Mouse (Mus musculus) stomach, embryonic 14.5 days (tissue): ENCODE measurements around the gene Slc45a3. TPM values are rescaled to one million over a fixed set of nuclear protein-coding genes. Genes with fewer than 3 reads are reported as not detected.

Experiments used
- ATAC-seq: fragments of 200-750 bp; cut with Nextera tagmentation; 2 replicates; pipeline ENCODE4 v1.8.0; 2017; ENCODE audit warnings: low read depth, moderate TSS enrichment; ENCODE audit not compliant: insufficient number of reproducible peaks, insufficient read depth, low FRiP score
- H3K27ac ChIP-seq: fragments of 300-500 bp; sonication (generic); 2 replicates; pipeline ENCODE4 v1.5.1; 2014; ENCODE audit warnings: mild to moderate bottlenecking, low read length, moderate library complexity, mixed read lengths
- H3K27me3 ChIP-seq: fragments of 300-500 bp; sonication (generic); 2 replicates; pipeline ENCODE4 v1.6.1; 2014; ENCODE audit warnings: low read length, control low read depth, mixed read lengths; ENCODE audit not compliant: control insufficient read depth, insufficient read depth
- H3K36me3 ChIP-seq: fragments of 300-500 bp; sonication (generic); 2 replicates; pipeline ENCODE4 v1.6.1; 2014; ENCODE audit warnings: mild to moderate bottlenecking, control low read depth, low read length, moderate library complexity, mixed read lengths; ENCODE audit not compliant: control insufficient read depth, insufficient read depth
- H3K4me1 ChIP-seq: fragments of 300-500 bp; sonication (generic); 2 replicates; pipeline ENCODE4 v1.6.1; 2014; ENCODE audit warnings: low read length, control low read depth, mixed read lengths; ENCODE audit not compliant: control insufficient read depth, insufficient read depth
- H3K4me2 ChIP-seq: fragments of 300-500 bp; sonication (generic); replicated peaks from 2 replicates; pipeline ENCODE4 v1.6.1; 2014; ENCODE audit warnings: low read depth, low read length, control low read depth
- H3K4me3 ChIP-seq: fragments of 300-500 bp; sonication (generic); 2 replicates; pipeline ENCODE4 v1.5.1; 2014; ENCODE audit warnings: low read depth, low read length, control low read depth
- H3K9ac ChIP-seq: fragments of 300-500 bp; sonication (generic); replicated peaks from 2 replicates; pipeline ENCODE4 v1.6.1; 2014; ENCODE audit warnings: low read depth, mild to moderate bottlenecking, control low read depth, low read length, moderate library complexity, mixed read lengths
- H3K9me3 ChIP-seq: fragments of 300-500 bp; sonication (generic); 2 replicates; pipeline ENCODE4 v1.6.1; 2016; ENCODE audit warnings: low read depth, low read length, control low read depth; ENCODE audit not compliant: control insufficient read depth
- WGBS: fragments of 180-500 bp; shearing (Covaris S2); extraction: QIAGEN DNeasy Blood & Tissue Kit; methylation state at CpG from one replicate; pipeline ENCODE4 v1.1.7; 2014; 5-methylcytosine and 5-hydroxymethylcytosine counted together
- polyA plus RNA-seq: library from polyadenylated mRNA; unstranded; fragments of >200 nt; fragmentation: Nextera tagmentation; extraction: Ambion mirVana; gene quantifications from 2 replicates; pipeline ENCODE4 v1.2.1, GENCODE M21; 2014

Slc45a3 gene
- polyA plus RNA-seq, 1 experiment from 2014 or later, result 3.8 TPM

DNA sequence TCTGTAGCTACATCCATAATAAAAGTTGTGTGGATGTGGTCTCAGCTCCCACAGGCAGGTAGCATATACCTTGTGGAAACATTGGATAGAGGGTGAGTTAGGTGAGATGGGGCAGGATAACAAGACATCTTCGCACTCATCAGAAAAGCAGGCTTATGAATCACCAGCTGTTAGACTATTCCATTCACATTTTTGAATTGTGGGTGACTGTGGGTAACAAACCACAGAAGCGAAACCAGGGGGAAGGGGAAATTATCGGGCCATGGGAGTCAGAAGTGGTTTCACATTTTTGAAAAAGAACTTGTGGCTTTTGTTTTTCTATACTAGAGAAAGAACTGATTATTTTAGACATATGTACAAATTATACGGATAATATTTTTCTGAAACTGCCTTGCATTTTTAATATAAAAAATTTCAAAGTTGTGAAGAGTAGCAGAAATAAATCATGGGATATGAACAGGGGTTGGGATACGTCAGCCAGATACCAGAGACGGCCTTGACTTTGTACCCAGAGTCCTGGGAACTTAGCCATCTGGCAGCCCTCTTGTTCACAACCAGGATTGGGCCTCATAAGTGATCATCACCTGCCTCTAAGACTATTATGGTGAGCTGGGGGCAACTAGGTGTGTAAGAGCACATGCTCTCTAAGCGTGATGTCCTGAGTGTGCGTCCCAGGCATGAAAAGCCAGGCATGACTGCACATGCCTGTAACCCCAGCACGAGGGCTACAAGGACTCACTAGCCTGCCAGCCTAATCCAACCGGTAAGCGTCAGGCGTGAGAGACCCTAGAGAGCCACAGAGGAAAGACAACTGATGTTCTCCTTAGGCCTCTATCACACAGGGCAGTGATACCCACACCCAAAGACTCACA, 30.6 kb downstream of the Slc45a3 start:
- Histone ChIP-seq H3K27me3 (no peaks in the 10 kb centered on the region), H3K4me1 (no peaks in the 10 kb centered on the region), H3K36me3 (no peaks in the 10 kb centered on the region), H3K4me2 (no peak overlapping the region), H3K9me3 (no peaks in the 10 kb centered on the region), H3K4me3 (no peak overlapping the region), H3K9ac (no peak overlapping the region), H3K27ac (no peak overlapping the region)
- WGBS, result 80% methylated on average over 12 of the region's 12 CpGs
- no peak for ATAC-seq

DNA sequence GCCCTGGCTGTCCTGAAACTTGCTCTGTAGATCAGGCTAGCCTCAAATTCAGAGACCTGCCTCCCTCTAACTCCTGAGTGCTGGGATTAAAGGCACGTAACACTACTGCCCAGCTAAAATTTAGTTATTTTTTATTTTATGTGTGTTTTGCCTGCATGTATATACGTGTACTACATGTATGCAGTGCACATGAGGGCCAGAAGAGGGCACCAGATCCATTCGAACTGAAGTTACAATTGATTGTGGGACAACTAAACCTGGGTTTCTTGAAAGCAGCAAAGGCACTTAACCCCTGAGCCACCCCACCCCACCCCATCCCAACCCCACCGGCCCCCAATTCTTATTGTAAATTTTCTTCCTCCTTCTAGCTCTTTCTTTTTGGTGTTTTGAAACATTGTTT, 32.3 kb downstream of the Slc45a3 start:
- Histone ChIP-seq H3K9ac (no peak overlapping the region), H3K4me1 (no peaks in the 10 kb centered on the region), H3K4me2 (no peak overlapping the region), H3K4me3 (no peak overlapping the region), H3K36me3 (no peaks in the 10 kb centered on the region), H3K9me3 (no peaks in the 10 kb centered on the region), H3K27ac (no peak overlapping the region), H3K27me3 (no peaks in the 10 kb centered on the region)
- no peak for ATAC-seq
- 40% methylated on average over 4 of the region's 4 CpGs for WGBS

DNA sequence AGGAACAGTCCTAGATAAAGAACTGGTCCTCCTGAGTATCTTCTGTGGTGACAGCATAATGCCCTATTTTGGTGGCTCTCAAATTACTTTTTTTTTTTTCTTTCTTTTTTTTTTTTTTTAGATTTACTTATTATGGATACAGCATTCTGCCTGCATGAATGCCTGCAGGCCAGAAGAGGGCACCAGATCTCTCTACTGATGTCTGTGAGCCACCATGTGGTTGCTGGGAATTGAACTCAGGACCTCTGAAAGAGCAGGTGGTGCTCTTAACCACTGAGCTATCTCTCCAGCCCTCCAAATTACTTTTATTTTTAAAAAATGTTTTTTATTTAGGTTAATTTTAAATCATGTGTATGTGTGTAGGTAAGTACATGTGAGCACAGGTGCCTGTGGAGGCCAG, 37.7 kb downstream of the Slc45a3 start:
- Histone ChIP-seq H3K36me3 (no peaks in the 10 kb centered on the region), H3K27me3 (no peaks in the 10 kb centered on the region), H3K4me2 (no peak overlapping the region), H3K4me1 (no peaks in the 10 kb centered on the region), H3K9ac (no peak overlapping the region), H3K27ac (no peak overlapping the region), H3K4me3 (no peak overlapping the region), H3K9me3 (no peaks in the 10 kb centered on the region)
- ATAC-seq, result no peak

DNA sequence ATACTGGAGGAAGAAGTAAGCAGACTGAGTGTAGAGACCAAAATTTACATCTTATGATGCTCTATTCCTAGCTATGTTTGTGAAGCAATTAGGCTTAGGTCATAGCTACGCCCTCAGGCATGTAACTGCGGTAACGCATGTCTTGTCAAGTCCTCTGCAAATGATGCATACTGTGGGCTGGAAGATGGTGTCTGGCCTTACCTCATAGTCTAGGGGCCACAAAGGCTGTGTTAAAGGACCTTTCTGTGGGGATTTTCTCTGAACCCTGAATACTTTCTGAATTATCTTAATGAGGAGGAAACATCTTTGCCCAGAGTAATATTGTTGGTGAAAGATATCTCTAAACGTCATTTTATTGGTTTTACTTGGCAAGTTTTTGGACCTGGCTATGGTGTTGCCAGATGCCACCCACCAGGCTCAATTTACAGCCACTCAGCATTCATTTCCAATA, 39.1 kb downstream of the Slc45a3 start:
- H3K9me3 ChIP-seq, result no peaks in the 10 kb centered on the region
- no peak overlapping the region for H3K9ac ChIP-seq
- ATAC-seq, result no peak
- no peak overlapping the region for H3K27ac ChIP-seq
- H3K36me3 ChIP-seq, result no peaks in the 10 kb centered on the region
- H3K4me2 ChIP-seq, result no peak overlapping the region
- WGBS, result 81% methylated on average over 4 of the region's 4 CpGs
- no peak overlapping the region for H3K4me3 ChIP-seq
- H3K4me1 ChIP-seq, result no peaks in the 10 kb centered on the region
- H3K27me3 ChIP-seq, result no peaks in the 10 kb centered on the region

DNA sequence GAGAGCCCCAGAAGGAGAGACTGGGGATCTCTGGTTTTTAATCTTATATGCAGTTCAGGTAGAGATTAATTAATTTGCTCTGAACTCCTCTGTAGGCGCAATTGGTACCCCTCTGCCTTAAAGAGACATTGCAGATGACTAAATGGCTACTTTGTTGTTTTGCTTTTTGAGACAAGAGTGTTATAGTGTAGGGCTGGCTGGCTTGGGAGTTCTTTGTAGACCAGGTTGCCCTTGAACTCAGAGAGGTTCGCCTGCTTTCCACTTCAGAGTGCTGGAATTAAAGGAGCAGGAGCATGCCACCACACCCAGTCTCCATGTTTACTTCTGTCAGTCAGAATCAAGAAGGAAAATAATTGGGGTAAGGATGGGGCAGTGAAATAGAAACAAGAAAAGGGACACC, 40.3 kb downstream of the Slc45a3 start:
- Histone ChIP-seq H3K4me2 (no peak overlapping the region), H3K4me3 (no peak overlapping the region), H3K27ac (no peak overlapping the region), H3K4me1 (no peaks in the 10 kb centered on the region), H3K9me3 (no peaks in the 10 kb centered on the region), H3K9ac (no peak overlapping the region), H3K27me3 (no peaks in the 10 kb centered on the region), H3K36me3 (no peaks in the 10 kb centered on the region)
- no peak for ATAC-seq
- 50% methylated on average over 2 of the region's 2 CpGs for WGBS

DNA sequence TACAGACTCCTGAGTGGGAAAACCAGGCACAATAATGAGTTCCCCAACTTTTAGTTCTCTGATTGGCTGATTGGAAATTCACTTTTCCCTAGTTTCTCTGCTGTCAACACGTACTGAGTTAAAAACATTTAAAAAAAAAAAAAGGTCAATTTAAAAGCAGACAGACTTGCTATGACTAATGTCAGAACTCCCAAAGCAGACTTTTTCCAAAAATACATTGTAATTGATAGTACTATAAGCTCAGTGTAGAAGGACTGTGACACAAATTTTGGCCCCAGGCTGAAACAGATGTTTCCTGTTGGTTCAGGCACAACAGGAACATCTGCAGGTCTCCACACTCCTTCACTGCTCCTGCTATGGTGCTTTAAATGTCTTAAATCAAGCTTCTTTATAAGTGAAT, 41.0 kb downstream of the Slc45a3 start:
- Histone ChIP-seq H3K27me3 (no peaks in the 10 kb centered on the region), H3K9me3 (no peaks in the 10 kb centered on the region), H3K27ac (0 out of 2 replicates have a peak overlapping the region, but pooled peaks have one; percentile 6), H3K4me2 (no peak overlapping the region), H3K4me3 (no peak overlapping the region), H3K4me1 (peaks cover under 1% of the 10 kb centered on the region; the same call in 1 of the 2 replicates), H3K36me3 (no peaks in the 10 kb centered on the region), H3K9ac (no peak overlapping the region)
- 45% methylated on average over 1 of the region's 1 CpGs for WGBS
- ATAC-seq, result no peak

DNA sequence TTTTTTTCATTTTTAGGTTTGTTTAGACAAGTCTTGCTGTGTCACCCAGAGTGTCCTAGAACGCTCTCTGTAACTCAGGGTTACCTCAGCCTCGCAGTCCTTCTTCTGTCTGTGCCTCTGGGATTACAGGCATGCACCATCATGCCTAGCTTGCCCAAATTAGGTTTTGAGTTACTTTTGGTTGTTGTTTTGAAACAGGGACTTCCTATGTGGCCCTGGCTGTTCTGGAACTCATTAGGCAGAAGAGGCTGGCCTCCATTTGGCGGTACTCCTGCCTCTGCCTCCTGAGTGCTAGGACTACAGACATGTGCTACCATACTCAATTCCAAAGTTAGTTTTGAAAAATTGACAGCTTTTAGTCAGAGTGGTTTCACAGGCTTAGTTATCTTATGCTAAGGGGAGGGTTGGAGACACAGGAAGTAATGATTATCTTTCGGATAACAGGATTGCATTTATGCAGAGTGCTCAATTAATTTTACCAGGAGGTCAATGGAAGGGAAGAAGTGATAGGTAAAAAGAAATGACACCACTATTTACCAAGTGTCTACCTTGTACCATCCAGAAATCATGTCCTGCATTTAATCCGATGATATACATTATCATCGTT, 41.9 kb downstream of the Slc45a3 start:
- Histone ChIP-seq H3K27me3 (no peaks in the 10 kb centered on the region), H3K36me3 (no peaks in the 10 kb centered on the region), H3K9me3 (no peaks in the 10 kb centered on the region), H3K9ac (no peak overlapping the region), H3K4me3 (no peak overlapping the region), H3K4me2 (no peak overlapping the region), H3K27ac (no peak overlapping the region), H3K4me1 (peaks cover 7% of the 10 kb centered on the region; the same call in 1 of the 2 replicates)
- ATAC-seq, result no peak
- WGBS, result 82% methylated on average over 6 of the region's 6 CpGs

DNA sequence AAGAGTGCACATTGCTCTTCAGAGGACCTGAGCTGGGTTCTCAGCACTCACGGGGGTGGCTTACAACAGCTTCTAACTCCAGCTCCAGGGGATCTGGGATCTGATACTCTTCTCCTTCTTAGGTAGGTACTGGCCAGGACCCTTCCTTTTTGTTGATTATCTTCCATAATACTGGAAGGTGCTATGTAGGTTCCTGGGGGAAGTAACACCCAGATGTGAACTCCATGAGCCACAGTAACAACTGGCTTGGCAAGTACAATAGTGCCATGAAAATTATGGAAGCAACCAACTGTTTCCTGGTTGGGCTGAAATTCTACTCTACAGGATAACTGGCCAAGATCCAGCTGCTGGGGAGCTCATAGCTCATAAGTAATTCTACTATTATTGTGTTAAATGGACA, 42.7 kb downstream of the Slc45a3 start:
- no peaks in the 10 kb centered on the region for H3K36me3 ChIP-seq
- H3K27ac ChIP-seq, result no peak overlapping the region
- H3K4me1 ChIP-seq, result peaks cover 7% of the 10 kb centered on the region; the same call in 1 of the 2 replicates
- H3K4me3 ChIP-seq, result no peak overlapping the region
- no peak overlapping the region for H3K9ac ChIP-seq
- H3K9me3 ChIP-seq, result no peaks in the 10 kb centered on the region
- no peak overlapping the region for H3K4me2 ChIP-seq
- WGBS, result 85% methylated on average over 1 of the region's 1 CpGs
- no peak for ATAC-seq
- H3K27me3 ChIP-seq, result no peaks in the 10 kb centered on the region
